In genomic region chr7:68833517-68833916, GRCm38 (mm10) we compare ENCODE assay signal across 17 mouse cellular contexts.
A peak's percentile ranks its signal among the peaks of the same experiment; 100 is the strongest.
DNase-seq lines count a peak whose midpoint lies in the region; ATAC-seq lines count a peak whose summit lies in the region.
"Had no signal": no experiment of that assay in that cellular context is flagged by ENCODE, and none has a peak within 500 bp of the region (broad histone marks: within the 10 kb centered on the region; RNA-seq: fewer than 3 reads in every experiment).

No protein-coding gene starts in this region.

- no peaks in the 10 kb centered on the region for H3K36me3 ChIP-seq in neural tube, embryonic 15.5 days
- H3K36me3 ChIP-seq: heart, embryonic 13.5 days; limb, embryonic 13.5 days; stomach, embryonic 15.5 days had no signal

- H3K9ac ChIP-seq in neural tube, embryonic 15.5 days (replicated peaks), result no peak overlapping the region
- H3K9ac ChIP-seq: heart, embryonic 13.5 days; limb, embryonic 13.5 days; liver, postnatal 0 days; stomach, embryonic 15.5 days had no signal

- no peaks in the 10 kb centered on the region for H3K4me1 ChIP-seq in neural tube, embryonic 15.5 days
- H3K4me1 ChIP-seq: heart, embryonic 13.5 days; stomach, embryonic 15.5 days had no signal

- H3K27me3 ChIP-seq in neural tube, embryonic 15.5 days (replicated peaks), result no peaks in the 10 kb centered on the region
- H3K27me3 ChIP-seq: CH12.LX; stomach, embryonic 15.5 days had no signal

- no peak for ATAC-seq in neural tube, embryonic 15.5 days (ENCODE audit: low FRiP score)
- ATAC-seq: liver, postnatal 0 days had no signal

- peak; percentile 45 to 64 for DNase-seq in left cerebral cortex, adult 9 months (ENCODE audit: low spot score in 2 of 2)
- DNase-seq in left cerebral cortex, adult 11 months (ENCODE audit: low spot score), result no peak
- peak; percentile 56 for DNase-seq in adrenal gland, postnatal 14 days
- DNase-seq in layer of hippocampus, adult 18-20 months (ENCODE audit: low spot score in 2 of 2), result peak; percentile 65 to 85
- DNase-seq in right cerebral cortex, postnatal 25 days, result peak; percentile 36
- DNase-seq in lung, postnatal 14 days, result no peak
- DNase-seq: cerebellum, postnatal 14 days; kidney, adult 2 months; kidney, postnatal 36 days; liver, postnatal 0 days; spleen, adult 18-20 months; thymus, postnatal 14 days had no signal

- H3K27ac ChIP-seq in neural tube, embryonic 15.5 days (replicated peaks), result no peak overlapping the region
- H3K27ac ChIP-seq: heart, embryonic 13.5 days; limb, embryonic 13.5 days; stomach, embryonic 15.5 days had no signal

- WGBS in neural tube, embryonic 15.5 days, result 89% methylated on average over 7 of the region's 7 CpGs

- no peak overlapping the region for H3K4me3 ChIP-seq in neural tube, embryonic 15.5 days (replicated peaks)
- H3K4me3 ChIP-seq: heart, embryonic 13.5 days; limb, embryonic 13.5 days; stomach, embryonic 15.5 days had no signal

- no peaks in the 10 kb centered on the region for H3K9me3 ChIP-seq in neural tube, embryonic 15.5 days (replicated peaks)
- H3K9me3 ChIP-seq: heart, embryonic 13.5 days; limb, embryonic 13.5 days; stomach, embryonic 15.5 days had no signal

- no peak overlapping the region for H3K4me2 ChIP-seq in neural tube, embryonic 15.5 days
- H3K4me2 ChIP-seq: heart, embryonic 13.5 days; limb, embryonic 13.5 days; stomach, embryonic 15.5 days had no signal

Comparison
In these comparisons a context has a peak if more than half of its experiments do, and no peak if none do; other contexts are left out.
1. DNase-seq: peak in left cerebral cortex, adult 9 months (2 of 2), adrenal gland, postnatal 14 days (single experiment), layer of hippocampus, adult 18-20 months (2 of 2) and right cerebral cortex, postnatal 25 days (single experiment); none in left cerebral cortex, adult 11 months (single experiment) and lung, postnatal 14 days (single experiment).